Mouse (Mus musculus) liver, embryonic 12.5 days (tissue): ENCODE measurements around the gene Porcn. TPM values are rescaled to one million over a fixed set of nuclear protein-coding genes. Genes with fewer than 3 reads are reported as not detected.

Source experiments
- ATAC-seq: fragments of 200-750 bp; cut with Nextera tagmentation; 2 replicates; pipeline ENCODE4 v1.8.0; 2017; ENCODE audit warnings: moderate number of reproducible peaks, mild to moderate bottlenecking, moderate library complexity
- H3K27ac ChIP-seq: fragments of 300-500 bp; sonication (generic); 2 replicates; pipeline ENCODE4 v1.5.1; 2016; ENCODE audit warnings: mild to moderate bottlenecking
- H3K27me3 ChIP-seq: fragments of 300-500 bp; sonication (generic); replicated peaks from 2 replicates; pipeline ENCODE4 v1.6.1; 2016; ENCODE audit warnings: mild to moderate bottlenecking, moderate library complexity
- H3K36me3 ChIP-seq: fragments of 300-500 bp; sonication (generic); 2 replicates; pipeline ENCODE4 v1.6.1; 2016; ENCODE audit warnings: mild to moderate bottlenecking, moderate library complexity
- H3K4me1 ChIP-seq: fragments of 300-500 bp; sonication (generic); 2 replicates; pipeline ENCODE4 v1.6.1; 2016
- H3K4me2 ChIP-seq: fragments of 300-500 bp; sonication (generic); 2 replicates; pipeline ENCODE4 v1.6.1; 2016; ENCODE audit warnings: mild to moderate bottlenecking, moderate library complexity
- H3K4me3 ChIP-seq: fragments of 300-500 bp; sonication (generic); 2 replicates; pipeline ENCODE4 v1.5.1; 2016; ENCODE audit warnings: mild to moderate bottlenecking, moderate library complexity
- H3K9ac ChIP-seq: fragments of 300-500 bp; sonication (generic); 2 replicates; pipeline ENCODE4 v1.6.1; 2016; ENCODE audit warnings: mild to moderate bottlenecking, moderate library complexity
- H3K9me3 ChIP-seq: fragments of 300-500 bp; sonication (generic); replicated peaks from 2 replicates; pipeline ENCODE4 v1.6.1; 2016; ENCODE audit warnings: mild to moderate bottlenecking, moderate library complexity
- whole genome bisulfite sequencing: fragments of 180-500 bp; shearing (Covaris S2); methylation state at CpG from one replicate; pipeline ENCODE4 v1.1.7; 2016; ENCODE audit not compliant: insufficient replicate concordance; 5-methylcytosine and 5-hydroxymethylcytosine counted together
- polyA plus RNA-seq: library from polyadenylated mRNA; unstranded; fragments of >200 nt; fragmentation: Nextera tagmentation; extraction: Ambion mirVana; gene quantifications from 2 replicates; pipeline ENCODE4 v1.2.1, GENCODE M21; 2016

The Porcn gene
- 1.2 and 1.4 TPM in 2 replicates for polyA plus RNA-seq

DNA sequence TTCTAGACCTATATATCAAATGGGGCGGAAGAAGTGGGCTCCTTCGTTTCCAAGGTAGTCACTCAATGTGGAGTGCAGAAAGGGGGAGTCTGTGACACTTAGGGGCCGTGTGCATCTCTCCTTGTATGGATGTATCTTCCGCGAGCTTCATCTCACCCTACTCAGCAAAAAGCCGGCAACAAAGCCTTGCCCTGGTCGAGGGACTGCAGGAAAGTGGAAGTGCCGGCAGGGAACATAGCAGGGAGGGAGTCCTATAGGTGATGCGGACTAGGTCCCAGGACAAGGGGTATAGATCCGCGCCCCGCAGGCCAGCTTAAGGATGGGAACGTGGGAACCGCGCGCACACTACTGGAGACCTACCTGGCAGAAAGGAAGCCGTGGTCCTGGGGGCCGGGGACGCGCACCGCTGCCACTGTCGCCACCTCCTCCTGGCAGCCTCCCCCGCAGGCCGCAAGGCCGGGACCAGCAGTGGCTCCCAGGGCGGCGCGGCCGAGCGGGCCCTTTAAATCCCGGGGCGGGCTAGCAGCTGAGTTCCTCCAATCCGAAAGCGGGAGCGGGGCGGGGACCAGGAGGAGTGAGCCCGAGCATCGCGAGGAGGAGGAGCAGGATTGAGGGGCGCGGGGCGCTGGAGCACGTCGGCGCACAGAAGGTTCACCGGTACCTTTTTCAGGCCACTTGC lies at the start of gene Porcn:
Porcn (minus strand) TSS at position 511 of the 679 bp plus-strand sequence.
- peaks cover 7% of the 10 kb centered on the region; the same call in 1 of the 2 replicates for H3K4me1 ChIP-seq
- peak within 1 kb of the TSS; percentile 64 for H3K9ac ChIP-seq
- H3K27me3 ChIP-seq, result peaks cover 37% of the 10 kb centered on the region
- H3K9me3 ChIP-seq, result no peaks in the 10 kb centered on the region
- no peaks in the 10 kb centered on the region for H3K36me3 ChIP-seq
- peak within 1 kb of the TSS; percentile 71 for H3K4me2 ChIP-seq
- no peak within 1 kb of the TSS for H3K27ac ChIP-seq
- 9% methylated on average over 41 of the region's 46 CpGs for WGBS
- H3K4me3 ChIP-seq, result peak within 1 kb of the TSS; percentile 50
- peak; percentile 88 for ATAC-seq

DNA sequence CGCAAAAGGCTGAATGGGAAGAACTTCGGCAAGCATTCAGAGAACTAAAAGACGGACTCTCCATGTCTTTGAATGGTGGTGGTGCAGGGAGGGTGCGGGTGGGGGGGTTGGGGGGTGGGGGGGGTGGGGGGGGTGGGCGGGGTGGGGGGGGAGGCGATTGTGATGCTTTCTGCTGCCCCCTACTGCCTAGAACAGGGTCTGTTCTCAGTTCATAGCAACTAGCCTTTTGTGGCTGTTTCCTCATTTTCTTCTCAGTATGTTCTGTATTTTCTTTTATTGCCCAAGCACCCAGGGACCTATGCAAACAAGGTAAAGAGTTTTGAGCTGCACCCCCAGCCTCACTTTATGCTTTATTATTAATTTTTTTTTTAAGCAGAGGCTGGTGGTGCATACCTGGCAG lies 49.5 kb upstream of the Porcn start:
- Histone ChIP-seq H3K36me3 (no peaks in the 10 kb centered on the region), H3K9ac (no peak overlapping the region), H3K4me3 (no peak overlapping the region), H3K4me1 (peaks cover 11% of the 10 kb centered on the region), H3K4me2 (no peak overlapping the region), H3K9me3 (no peaks in the 10 kb centered on the region), H3K27ac (no peak overlapping the region), H3K27me3 (no peaks in the 10 kb centered on the region)
- WGBS, result 22% methylated on average over 5 of the region's 6 CpGs
- ATAC-seq, result no peak

DNA sequence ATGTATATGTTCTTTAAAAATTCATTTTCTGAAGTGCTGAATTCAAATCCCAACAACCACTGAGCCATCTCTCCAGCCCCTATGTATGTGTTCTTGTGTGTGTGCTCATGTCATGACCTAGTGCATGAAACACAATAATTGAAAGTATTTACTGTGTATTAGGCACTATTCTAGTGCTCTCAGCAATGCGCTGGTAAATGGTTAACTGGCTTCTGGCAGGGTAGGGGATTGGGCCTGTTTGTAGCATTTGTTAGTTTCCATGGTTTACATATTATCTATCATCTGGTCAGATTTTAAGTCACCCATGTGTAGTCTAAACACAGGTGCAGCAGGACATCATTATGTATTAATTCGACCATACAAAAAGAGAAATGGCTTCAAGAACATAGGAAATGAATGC lies 47.4 kb upstream of the Porcn start:
- 76% methylated on average over 2 of the region's 2 CpGs for WGBS
- peaks cover 16% of the 10 kb centered on the region for H3K4me1 ChIP-seq

DNA sequence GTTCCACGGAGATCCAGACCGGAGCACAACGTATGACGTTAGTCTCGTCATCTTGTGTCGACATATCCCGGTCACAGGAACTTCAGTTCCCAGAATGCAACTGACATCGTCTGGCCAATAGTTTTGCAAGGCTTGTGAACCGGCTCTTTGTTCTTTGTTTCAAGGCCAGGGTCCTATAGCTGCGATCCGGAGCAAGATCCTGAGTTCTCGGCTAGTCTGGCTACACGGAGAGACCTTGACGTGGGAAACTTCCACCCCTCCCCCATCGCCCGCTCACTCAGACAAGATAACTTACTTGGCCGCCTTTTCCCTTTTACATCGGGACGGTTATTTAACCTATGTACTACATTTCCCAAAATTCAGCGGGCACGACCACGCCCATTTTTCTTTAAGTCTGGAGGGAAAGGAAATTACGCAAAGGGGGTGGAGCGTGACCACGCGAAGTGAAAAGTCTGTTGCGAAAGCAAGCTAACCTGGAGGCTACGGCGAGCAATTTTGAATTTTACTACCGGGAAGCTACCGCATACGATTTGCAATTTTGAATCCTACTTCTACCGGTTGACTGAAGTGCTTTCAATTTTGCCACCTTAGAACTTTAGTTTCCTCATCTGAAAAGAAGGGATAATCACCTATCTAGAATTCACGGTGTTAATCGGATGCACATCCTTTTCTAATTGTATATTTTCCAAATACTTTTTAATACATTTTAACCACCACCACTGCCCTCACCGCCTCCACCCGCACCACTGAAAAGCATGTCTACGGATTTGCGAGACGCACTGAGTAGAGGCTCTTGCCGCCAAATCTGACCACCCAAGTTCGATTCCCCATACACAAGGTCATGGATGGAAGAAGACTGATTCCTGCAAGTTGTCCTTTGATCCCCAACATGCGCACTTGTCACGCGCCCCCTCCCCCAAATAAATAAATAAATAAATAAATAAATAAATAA lies 46.3 kb upstream of the Porcn start, which contains the start of gene Ftsj1:
Ftsj1 (minus strand) TSS at position 73 of the 952 bp plus-strand sequence.
- Histone ChIP-seq H3K9me3 (no peaks in the 10 kb centered on the region), H3K4me3 (peak within 1 kb of the TSS; percentile 73), H3K36me3 (peaks cover 19% of the 10 kb centered on the region), H3K4me2 (peak within 1 kb of the TSS; percentile 68), H3K27ac (peak within 1 kb of the TSS; percentile 78), H3K4me1 (peaks cover 16% of the 10 kb centered on the region), H3K9ac (peak within 1 kb of the TSS; percentile 74), H3K27me3 (no peaks in the 10 kb centered on the region)
- WGBS, result 5% methylated on average over 45 of the region's 45 CpGs
- peak; percentile 90 for ATAC-seq

More for the DNA sequence above, 47.4 kb upstream of the Porcn start:
- no peak for ATAC-seq
- Histone ChIP-seq H3K9me3 (no peaks in the 10 kb centered on the region), H3K4me2 (no peak overlapping the region), H3K36me3 (peaks cover 19% of the 10 kb centered on the region), H3K27ac (no peak overlapping the region), H3K9ac (no peak overlapping the region), H3K27me3 (no peaks in the 10 kb centered on the region), H3K4me3 (no peak overlapping the region)

DNA sequence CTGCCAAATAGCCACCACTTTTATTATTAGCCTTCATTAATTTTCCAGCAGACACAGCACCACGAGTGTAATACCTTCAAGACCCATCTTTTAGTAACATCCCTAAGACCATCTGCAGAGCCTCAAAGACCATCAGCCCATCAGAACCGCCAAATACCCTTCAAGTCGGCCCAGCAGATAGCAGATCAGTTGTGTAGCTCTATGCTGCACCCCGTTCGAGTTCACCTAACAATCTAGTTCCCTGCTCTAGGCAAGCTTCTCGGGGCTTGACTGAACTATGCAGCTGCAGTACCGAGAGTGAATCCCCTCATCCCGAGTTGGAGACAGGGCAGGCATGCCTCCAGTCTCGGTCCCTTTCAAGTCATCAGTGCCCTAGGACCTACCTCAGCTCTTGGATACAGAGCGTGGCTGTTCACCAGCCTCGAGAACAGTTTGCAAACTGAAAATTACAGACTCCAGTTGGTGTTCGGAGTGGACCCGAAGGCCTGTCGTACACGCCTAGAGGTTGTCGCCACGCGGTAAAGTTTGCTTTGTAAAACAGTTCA lies 45.5 kb upstream of the Porcn start:
- no peaks in the 10 kb centered on the region for H3K9me3 ChIP-seq
- peaks cover 24% of the 10 kb centered on the region for H3K36me3 ChIP-seq
- H3K4me2 ChIP-seq, result peak overlapping the region; percentile 66
- peak overlapping the region; percentile 73 for H3K4me3 ChIP-seq
- peaks cover 13% of the 10 kb centered on the region for H3K4me1 ChIP-seq
- ATAC-seq, result peak; percentile 50
- no peaks in the 10 kb centered on the region for H3K27me3 ChIP-seq
- peak overlapping the region; percentile 78 for H3K27ac ChIP-seq
- WGBS, result 9% methylated on average over 18 of the region's 18 CpGs
- H3K9ac ChIP-seq, result peak overlapping the region; percentile 74

DNA sequence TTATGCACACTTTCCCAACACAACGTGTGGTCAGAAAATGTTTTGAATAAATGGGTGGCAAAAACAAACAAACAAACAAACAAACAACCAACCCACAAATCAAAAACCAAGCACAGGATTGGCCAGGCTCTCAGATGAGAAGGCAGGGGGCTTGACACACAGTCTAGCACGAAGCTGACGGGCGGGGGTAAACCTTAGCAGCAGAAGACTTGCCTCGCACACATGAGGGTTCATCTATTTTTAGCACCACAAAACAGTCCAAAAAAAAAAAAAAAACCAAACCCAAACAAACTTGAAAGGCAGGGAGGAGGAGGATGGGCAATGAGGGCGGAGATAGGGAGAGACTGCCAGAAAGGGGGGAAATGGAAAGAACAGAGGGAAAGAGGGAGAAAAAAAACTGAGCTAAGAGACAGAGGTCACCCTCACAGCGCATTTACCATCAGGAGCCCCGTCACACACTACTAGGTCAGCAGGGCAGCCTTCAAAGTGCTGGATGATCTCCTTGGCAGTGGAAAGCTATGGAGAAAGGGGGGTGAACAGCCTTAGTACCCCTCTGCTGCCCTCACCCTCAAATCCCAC lies 42.3 kb upstream of the Porcn start:
- 77% methylated on average over 8 of the region's 8 CpGs for WGBS
- H3K4me3 ChIP-seq, result no peak overlapping the region

DNA sequence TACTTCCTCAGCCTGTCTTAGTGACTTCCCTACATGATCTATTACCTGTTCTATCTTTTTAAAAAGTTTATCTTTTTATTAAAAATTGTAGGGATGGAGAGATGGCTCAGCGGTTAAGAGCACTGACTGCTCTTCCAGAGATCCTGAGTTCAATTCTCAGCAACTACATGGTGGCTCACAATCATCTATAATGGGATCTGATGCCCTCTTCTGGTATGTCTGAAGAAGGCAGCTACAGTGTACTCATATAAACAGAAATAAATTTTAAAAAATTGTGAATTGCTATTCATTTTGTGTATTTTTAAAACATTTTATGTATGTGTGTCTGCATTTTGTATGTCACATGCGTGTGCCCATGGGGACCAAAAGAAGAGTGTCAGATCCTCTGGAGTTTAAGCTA lies 41.4 kb upstream of the Porcn start:
- H3K36me3 ChIP-seq, result peaks cover 58% of the 10 kb centered on the region
- H3K4me2 ChIP-seq, result no peak overlapping the region
- no peak overlapping the region for H3K4me3 ChIP-seq
- H3K27ac ChIP-seq, result no peak overlapping the region
- H3K4me1 ChIP-seq, result peaks cover 13% of the 10 kb centered on the region
- WGBS, result 76% methylated on average over 2 of the region's 2 CpGs
- H3K9me3 ChIP-seq, result no peaks in the 10 kb centered on the region
- H3K9ac ChIP-seq, result no peak overlapping the region
- H3K27me3 ChIP-seq, result no peaks in the 10 kb centered on the region
- no peak for ATAC-seq

More for the DNA sequence above, 42.3 kb upstream of the Porcn start:
- H3K4me1 ChIP-seq, result peaks cover 13% of the 10 kb centered on the region
- no peaks in the 10 kb centered on the region for H3K27me3 ChIP-seq
- no peak overlapping the region for H3K27ac ChIP-seq
- H3K9ac ChIP-seq, result no peak overlapping the region
- peaks cover 49% of the 10 kb centered on the region for H3K36me3 ChIP-seq
- no peak overlapping the region for H3K4me2 ChIP-seq
- no peak for ATAC-seq
- no peaks in the 10 kb centered on the region for H3K9me3 ChIP-seq

DNA sequence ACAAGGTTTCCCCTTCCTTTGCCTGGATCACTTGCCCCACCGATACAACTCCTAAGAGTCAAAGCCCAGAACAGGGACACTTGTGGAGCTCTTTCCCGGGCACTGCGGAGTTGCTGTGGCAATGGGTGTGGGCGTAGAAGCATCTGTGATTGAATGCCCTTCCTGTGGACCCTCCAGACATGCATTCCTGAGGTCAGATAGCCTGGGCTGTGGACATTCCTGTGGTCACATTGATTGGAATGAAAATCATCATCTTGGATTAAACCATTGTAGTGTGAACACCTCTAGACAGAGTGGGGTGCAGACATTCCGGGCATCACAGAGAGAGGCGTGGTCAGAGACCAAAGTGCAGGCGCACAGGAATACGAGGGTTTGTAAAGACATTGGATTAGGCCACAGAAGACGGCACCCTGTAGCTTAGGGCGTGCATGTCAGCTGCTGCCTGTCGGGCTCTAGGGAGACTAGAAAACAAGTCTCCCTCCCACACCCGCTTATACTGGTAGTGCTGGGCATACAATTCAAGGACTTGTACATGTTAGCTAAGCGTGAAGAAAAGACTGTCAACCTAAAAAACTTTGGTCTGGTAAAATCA lies 32.6 kb upstream of the Porcn start:
- 71% methylated on average over 13 of the region's 13 CpGs for WGBS
- H3K9me3 ChIP-seq, result no peaks in the 10 kb centered on the region
- ATAC-seq, result no peak
- H3K4me1 ChIP-seq, result peaks cover under 1% of the 10 kb centered on the region
- no peaks in the 10 kb centered on the region for H3K27me3 ChIP-seq
- no peak overlapping the region for H3K9ac ChIP-seq
- no peak overlapping the region for H3K27ac ChIP-seq
- H3K36me3 ChIP-seq, result peaks cover 22% of the 10 kb centered on the region; the same call in 1 of the 2 replicates
- no peak overlapping the region for H3K4me2 ChIP-seq
- no peak overlapping the region for H3K4me3 ChIP-seq

DNA sequence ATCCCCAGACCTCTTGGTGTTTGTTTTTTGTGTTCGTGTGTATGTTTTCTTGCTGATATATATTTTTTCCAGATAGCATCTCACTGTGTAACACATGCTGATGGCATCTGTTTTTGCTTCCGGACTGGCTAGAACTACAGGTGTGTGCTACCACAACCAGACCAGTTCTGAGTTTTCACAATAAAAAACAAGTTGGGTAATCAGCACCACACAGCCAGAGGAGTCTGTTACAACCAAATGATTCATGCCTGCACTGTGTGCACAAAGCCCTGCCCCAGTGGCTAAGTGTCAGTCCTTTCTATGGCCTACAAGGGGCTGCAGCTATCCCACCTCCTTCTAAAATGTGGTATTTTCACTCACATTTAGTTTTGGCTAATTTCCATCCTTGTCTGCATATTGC lies 30.4 kb upstream of the Porcn start:
- H3K4me3 ChIP-seq, result no peak overlapping the region
- WGBS, result 65% methylated on average over 2 of the region's 2 CpGs
- peaks cover 9% of the 10 kb centered on the region for H3K4me1 ChIP-seq
- no peak overlapping the region for H3K9ac ChIP-seq
- no peaks in the 10 kb centered on the region for H3K9me3 ChIP-seq
- no peak overlapping the region for H3K4me2 ChIP-seq
- H3K36me3 ChIP-seq, result peaks cover 10% of the 10 kb centered on the region; the same call in 1 of the 2 replicates
- no peak overlapping the region for H3K27ac ChIP-seq
- H3K27me3 ChIP-seq, result no peaks in the 10 kb centered on the region
- ATAC-seq, result no peak

DNA sequence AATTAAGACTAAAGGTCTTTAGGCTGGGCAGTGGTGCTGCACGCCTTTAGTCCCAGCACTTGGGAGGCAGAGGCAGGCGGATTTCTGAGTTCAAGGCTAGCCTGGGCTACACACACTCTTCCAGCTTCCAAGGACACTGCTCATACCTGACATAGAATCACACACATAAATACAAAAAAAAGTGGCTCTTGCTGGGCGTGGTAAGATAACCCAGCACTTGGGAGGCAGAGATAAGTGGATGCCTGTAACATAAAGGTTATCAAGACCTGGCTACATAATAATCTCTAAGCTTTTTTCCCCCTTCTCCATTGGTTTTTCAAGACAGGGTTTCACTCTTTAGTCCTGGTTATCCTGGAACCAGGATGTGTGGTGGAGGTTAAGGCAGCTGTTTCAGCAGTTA lies 27.3 kb upstream of the Porcn start:
- no peak overlapping the region for H3K4me2 ChIP-seq
- peak; percentile 54 for ATAC-seq
- 55% methylated on average over 3 of the region's 3 CpGs for WGBS

DNA sequence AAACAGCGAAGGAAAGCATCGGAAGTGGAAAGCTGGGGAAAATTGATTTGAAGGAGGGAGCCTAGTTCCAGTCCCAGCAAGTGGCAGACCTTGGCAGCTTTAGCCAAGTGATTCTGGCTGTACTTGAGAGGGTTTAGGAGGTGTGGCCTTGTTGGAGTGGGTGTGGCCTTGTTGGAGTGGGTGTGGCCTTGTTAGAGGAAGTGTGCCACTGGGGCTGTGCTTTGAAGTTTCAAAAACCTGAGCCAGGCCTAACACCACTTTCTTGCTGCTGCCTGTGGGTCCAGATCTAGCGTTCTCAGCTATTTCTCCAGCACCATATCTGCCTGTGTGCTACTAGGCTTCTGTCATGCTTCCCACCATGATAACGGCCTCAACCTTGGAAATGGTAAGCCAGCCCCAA lies 23.9 kb upstream of the Porcn start:
- Histone ChIP-seq H3K4me3 (no peak overlapping the region), H3K4me1 (peaks cover 9% of the 10 kb centered on the region), H3K27me3 (no peaks in the 10 kb centered on the region), H3K9me3 (no peaks in the 10 kb centered on the region), H3K36me3 (no peaks in the 10 kb centered on the region), H3K27ac (no peak overlapping the region), H3K4me2 (no peak overlapping the region), H3K9ac (no peak overlapping the region)
- no peak for ATAC-seq
- 77% methylated on average over 4 of the region's 4 CpGs for WGBS

More for the DNA sequence above, 27.3 kb upstream of the Porcn start:
- Histone ChIP-seq H3K9me3 (no peaks in the 10 kb centered on the region), H3K9ac (no peak overlapping the region), H3K4me3 (no peak overlapping the region), H3K4me1 (peaks cover 9% of the 10 kb centered on the region), H3K27ac (no peak overlapping the region), H3K36me3 (no peaks in the 10 kb centered on the region), H3K27me3 (no peaks in the 10 kb centered on the region)
